Mouse (Mus musculus) neural tube, embryonic 11.5 days (tissue): ENCODE measurements around the gene Pmpca. TPM values are rescaled to one million over a fixed set of nuclear protein-coding genes. Genes with fewer than 3 reads are reported as not detected.

Experiments
- ATAC-seq: fragments of 200-750 bp; cut with Nextera tagmentation; 2 replicates; pipeline ENCODE4 v1.8.0; 2017; ENCODE audit warnings: moderate number of reproducible peaks, mild to moderate bottlenecking, moderate TSS enrichment, moderate library complexity; ENCODE audit not compliant: insufficient read depth, low FRiP score, low TSS enrichment
- DNase-seq: peaks from one replicate; pipeline ENCODE4 v3.0.0-alpha.2; 2015; ENCODE audit warnings: low spot score
- H3K27ac ChIP-seq: fragments of 300-500 bp; sonication (generic); 2 replicates; pipeline ENCODE4 v1.5.1; 2014; ENCODE audit warnings: low read depth, mild to moderate bottlenecking, low read length
- H3K27me3 ChIP-seq: fragments of 300-500 bp; sonication (generic); 2 replicates; pipeline ENCODE4 v1.6.1; 2014; ENCODE audit warnings: mild to moderate bottlenecking, low read length, mixed read lengths; ENCODE audit not compliant: control insufficient read depth, insufficient read depth
- H3K36me3 ChIP-seq: fragments of 300-500 bp; sonication (generic); 2 replicates; pipeline ENCODE4 v1.6.1; 2014; ENCODE audit warnings: mild to moderate bottlenecking, low read length, moderate library complexity, mixed read lengths; ENCODE audit not compliant: control insufficient read depth, insufficient read depth
- H3K4me1 ChIP-seq: fragments of 300-500 bp; sonication (generic); 2 replicates; pipeline ENCODE4 v1.6.1; 2014; ENCODE audit warnings: low read length, mixed read lengths; ENCODE audit not compliant: control insufficient read depth, insufficient read depth
- H3K4me2 ChIP-seq: fragments of 300-500 bp; sonication (generic); 2 replicates; pipeline ENCODE4 v1.6.1; 2014; ENCODE audit warnings: low read depth, mild to moderate bottlenecking, moderate library complexity
- H3K4me3 ChIP-seq: fragments of 300-500 bp; sonication (generic); 2 replicates; pipeline ENCODE4 v1.5.1; 2014; ENCODE audit warnings: low read depth, low read length
- H3K9ac ChIP-seq: fragments of 300-500 bp; sonication (generic); 2 replicates; pipeline ENCODE4 v1.6.1; 2014; ENCODE audit warnings: mild to moderate bottlenecking, low read length
- H3K9me3 ChIP-seq: fragments of 300-500 bp; sonication (generic); 2 replicates; pipeline ENCODE4 v1.6.1; 2016; ENCODE audit warnings: low read length; ENCODE audit not compliant: control insufficient read depth
- WGBS: fragments of 180-500 bp; shearing (Covaris S2); extraction: QIAGEN DNeasy Blood & Tissue Kit; methylation state at CpG from one replicate; pipeline ENCODE4 v1.1.7; 2014; 5-methylcytosine and 5-hydroxymethylcytosine counted together
- polyA plus RNA-seq: library from polyadenylated mRNA; unstranded; fragments of >200 nt; fragmentation: Nextera tagmentation; extraction: Ambion mirVana; gene quantifications from 2 replicates; pipeline ENCODE4 v1.2.1, GENCODE M21; 2014

Gene Pmpca
- polyA plus RNA-seq, 1 experiment from 2014 or later, result 117 TPM

GRCm38 (mm10) chr2:26353066-26353980 lies 35.8 kb upstream of the Pmpca start:
- H3K4me2 ChIP-seq, result peak overlapping the region; percentile 99
- peaks cover 3% of the 10 kb centered on the region for H3K36me3 ChIP-seq
- H3K9ac ChIP-seq, result peak overlapping the region; percentile 89; the same call in 1 of the 2 replicates
- no peak for DNase-seq
- H3K27ac ChIP-seq, result no peak overlapping the region
- whole genome bisulfite sequencing, result 88% methylated on average over 11 of the region's 11 CpGs
- no peak for ATAC-seq
- no peaks in the 10 kb centered on the region for H3K9me3 ChIP-seq
- H3K4me1 ChIP-seq, result peaks cover 10% of the 10 kb centered on the region
- H3K4me3 ChIP-seq, result peak overlapping the region; percentile 75
- no peaks in the 10 kb centered on the region for H3K27me3 ChIP-seq

GRCm38 (mm10) chr2:26354401-26354800 lies 34.7 kb upstream of the Pmpca start:
- Histone ChIP-seq H3K4me3 (no peak overlapping the region), H3K27me3 (no peaks in the 10 kb centered on the region), H3K9me3 (no peaks in the 10 kb centered on the region), H3K4me1 (peaks cover 10% of the 10 kb centered on the region), H3K36me3 (no peaks in the 10 kb centered on the region; the same call in 1 of the 2 replicates), H3K27ac (no peak overlapping the region), H3K4me2 (no peak overlapping the region), H3K9ac (no peak overlapping the region)
- WGBS, result 91% methylated on average over 4 of the region's 4 CpGs
- DNase-seq, result no peak
- no peak for ATAC-seq

GRCm38 (mm10) chr2:26356231-26356630 lies 32.9 kb upstream of the Pmpca start:
- Histone ChIP-seq H3K27ac (no peak overlapping the region), H3K27me3 (no peaks in the 10 kb centered on the region), H3K9ac (no peak overlapping the region), H3K4me1 (peaks cover 6% of the 10 kb centered on the region), H3K4me2 (no peak overlapping the region), H3K36me3 (no peaks in the 10 kb centered on the region), H3K4me3 (no peak overlapping the region), H3K9me3 (no peaks in the 10 kb centered on the region)
- WGBS, result 75% methylated on average over 4 of the region's 4 CpGs
- ATAC-seq (no peak), DNase-seq (no peak)

DNA sequence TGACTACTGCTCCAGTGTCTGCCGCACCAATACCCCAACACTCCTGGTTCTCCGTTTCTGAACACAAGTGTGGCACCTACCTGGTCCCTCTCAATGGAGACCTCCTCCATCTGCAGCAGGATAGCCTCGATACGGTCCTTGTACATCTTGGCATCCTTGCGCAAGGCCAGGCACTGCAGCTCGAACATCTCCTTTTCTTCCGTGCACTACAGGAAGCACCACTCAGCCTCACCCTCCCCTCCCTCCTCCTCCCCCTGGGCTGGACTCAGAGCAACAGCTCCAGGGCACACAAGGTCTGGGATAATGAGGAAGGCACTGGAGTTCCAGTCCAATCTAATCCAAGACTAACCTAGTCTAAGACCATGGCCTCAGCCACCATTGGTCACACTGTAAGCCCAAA lies 32.5 kb upstream of the Pmpca start:
- ATAC-seq (no peak), DNase-seq (no peak)
- 85% methylated on average over 7 of the region's 7 CpGs for WGBS

DNA sequence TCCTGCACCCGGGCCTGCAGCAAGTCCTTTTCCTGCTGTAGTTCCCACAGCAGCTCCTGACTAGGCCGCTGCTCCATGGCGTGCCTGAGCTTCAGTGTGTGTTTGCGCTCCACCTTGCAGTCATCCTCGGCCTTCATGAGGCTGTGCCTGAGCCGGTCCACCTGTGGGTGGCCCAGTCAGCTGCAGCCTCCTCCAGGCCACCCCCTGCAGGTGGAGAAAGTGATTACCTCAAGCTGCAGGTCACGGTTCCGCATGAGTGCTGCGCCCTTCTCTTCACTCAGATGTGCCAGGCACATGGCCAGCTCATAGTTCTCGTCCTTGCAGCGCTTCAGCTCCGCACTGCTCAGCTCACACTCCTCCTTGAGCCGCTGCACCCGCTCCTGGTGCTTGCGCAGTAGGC lies 31.7 kb upstream of the Pmpca start:
- 54% methylated on average over 15 of the region's 15 CpGs for WGBS
- no peaks in the 10 kb centered on the region for H3K27me3 ChIP-seq
- H3K4me3 ChIP-seq, result no peak overlapping the region
- no peak for ATAC-seq
- no peaks in the 10 kb centered on the region for H3K36me3 ChIP-seq
- H3K9me3 ChIP-seq, result no peaks in the 10 kb centered on the region
- no peak overlapping the region for H3K27ac ChIP-seq
- DNase-seq, result no peak
- 0 out of 2 replicates have a peak, but pooled peaks cover 4% of the 10 kb centered on the region for H3K4me1 ChIP-seq
- no peak overlapping the region for H3K4me2 ChIP-seq
- H3K9ac ChIP-seq, result no peak overlapping the region

More for the DNA sequence above, 32.5 kb upstream of the Pmpca start:
- Histone ChIP-seq H3K4me3 (no peak overlapping the region), H3K9ac (no peak overlapping the region), H3K9me3 (no peaks in the 10 kb centered on the region), H3K4me1 (0 out of 2 replicates have a peak, but pooled peaks cover 6% of the 10 kb centered on the region), H3K27me3 (no peaks in the 10 kb centered on the region), H3K36me3 (no peaks in the 10 kb centered on the region), H3K4me2 (no peak overlapping the region), H3K27ac (no peak overlapping the region)

- no peaks in the 10 kb centered on the region for H3K9me3 ChIP-seq
- no peaks in the 10 kb centered on the region for H3K4me1 ChIP-seq
- no peaks in the 10 kb centered on the region for H3K27me3 ChIP-seq
- H3K4me3 ChIP-seq, result no peak overlapping the region
- no peak overlapping the region for H3K4me2 ChIP-seq
- WGBS, result 88% methylated on average over 13 of the region's 13 CpGs
- DNase-seq, result no peak
- H3K9ac ChIP-seq, result no peak overlapping the region
- no peak overlapping the region for H3K27ac ChIP-seq
- H3K36me3 ChIP-seq, result peaks cover 2% of the 10 kb centered on the region; the same call in 1 of the 2 replicates
- ATAC-seq, result no peak
These were observed 30.3 kb upstream of the Pmpca start for GRCm38 (mm10) chr2:26358667-26359320.

DNA sequence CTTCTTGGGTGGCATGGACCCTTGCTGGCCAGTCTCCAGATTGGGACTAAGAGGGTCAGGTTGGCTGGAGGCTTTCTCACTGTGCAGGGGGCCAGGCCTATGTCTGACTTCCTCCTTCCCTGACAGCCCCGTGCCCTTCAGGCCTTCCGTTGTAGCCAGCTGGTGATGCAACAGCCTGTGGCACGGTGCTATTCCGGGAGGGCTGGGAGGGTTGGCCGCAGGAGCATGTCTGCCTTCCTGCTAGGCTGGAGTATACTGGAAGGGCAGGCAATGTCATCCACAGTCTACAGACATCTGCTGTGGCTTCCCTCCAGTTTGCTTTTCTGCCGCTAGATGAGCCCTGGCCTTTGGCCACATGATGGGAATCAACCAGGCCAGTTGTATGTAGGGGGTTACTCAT lies 29.2 kb upstream of the Pmpca start:
- Histone ChIP-seq H3K4me1 (no peaks in the 10 kb centered on the region), H3K9me3 (no peaks in the 10 kb centered on the region), H3K9ac (no peak overlapping the region), H3K36me3 (peaks cover 2% of the 10 kb centered on the region; the same call in 1 of the 2 replicates), H3K27me3 (no peaks in the 10 kb centered on the region), H3K4me2 (no peak overlapping the region), H3K27ac (no peak overlapping the region), H3K4me3 (no peak overlapping the region)
- WGBS, result 89% methylated on average over 6 of the region's 6 CpGs
- DNase-seq (no peak), ATAC-seq (no peak)

- Histone ChIP-seq H3K9ac (no peak within 1 kb of the TSS), H3K4me3 (no peak within 1 kb of the TSS), H3K9me3 (no peaks in the 10 kb centered on the region), H3K27me3 (no peaks in the 10 kb centered on the region), H3K36me3 (peaks cover 5% of the 10 kb centered on the region; the same call in 1 of the 2 replicates), H3K27ac (no peak within 1 kb of the TSS), H3K4me2 (no peak within 1 kb of the TSS), H3K4me1 (no peaks in the 10 kb centered on the region)
- DNase-seq, result no peak
- 43% methylated on average over 3 of the region's 3 CpGs for whole genome bisulfite sequencing
- ATAC-seq, result no peak
These were observed 28.4 kb upstream of the Pmpca start, which contains the start of gene Card9 for GRCm38 (mm10) chr2:26360772-26361171. TSS of gene Card9 (minus strand) at chr2:26360918.
